Mouse (Mus musculus) neural tube, embryonic 14.5 days (tissue): ENCODE measurements around the gene Rps6kb1. TPM values are rescaled to one million over a fixed set of nuclear protein-coding genes. Genes with fewer than 3 reads are reported as not detected.

Experiments used
- ATAC-seq: fragments of 200-750 bp; cut with Nextera tagmentation; 2 replicates; pipeline ENCODE4 v1.8.0; 2017; ENCODE audit warnings: low read depth, mild to moderate bottlenecking, moderate TSS enrichment, moderate library complexity
- H3K27ac ChIP-seq: fragments of 300-500 bp; sonication (generic); 2 replicates; pipeline ENCODE4 v1.5.1; 2014; ENCODE audit warnings: low read depth, mild to moderate bottlenecking, control low read depth, low read length, moderate library complexity, mixed read lengths
- H3K27me3 ChIP-seq: fragments of 300-500 bp; sonication (generic); 2 replicates; pipeline ENCODE4 v1.6.1; 2014; ENCODE audit warnings: low read length; ENCODE audit not compliant: control insufficient read depth, insufficient read depth
- H3K36me3 ChIP-seq: fragments of 300-500 bp; sonication (generic); 2 replicates; pipeline ENCODE4 v1.6.1; 2014; ENCODE audit warnings: low read length, mixed read lengths; ENCODE audit not compliant: control insufficient read depth, insufficient read depth
- H3K4me1 ChIP-seq: fragments of 300-500 bp; sonication (generic); 2 replicates; pipeline ENCODE4 v1.6.1; 2014; ENCODE audit warnings: low read length; ENCODE audit not compliant: control insufficient read depth, insufficient read depth
- H3K4me2 ChIP-seq: fragments of 300-500 bp; sonication (generic); 2 replicates; pipeline ENCODE4 v1.6.1; 2014; ENCODE audit warnings: mild to moderate bottlenecking, low read depth, low read length, control low read depth
- H3K4me3 ChIP-seq: fragments of 300-500 bp; sonication (generic); 2 replicates; pipeline ENCODE4 v1.5.1; 2014; ENCODE audit warnings: low read depth, low read length, control low read depth, mixed read lengths
- H3K9ac ChIP-seq: fragments of 300-500 bp; sonication (generic); replicated peaks from 2 replicates; pipeline ENCODE4 v1.6.1; 2014; ENCODE audit warnings: low read depth, mild to moderate bottlenecking, control low read depth, low read length, mixed read lengths
- H3K9me3 ChIP-seq: fragments of 300-500 bp; sonication (generic); 2 replicates; pipeline ENCODE4 v1.6.1; 2016; ENCODE audit warnings: low read length; ENCODE audit not compliant: control insufficient read depth
- WGBS: fragments of 180-500 bp; shearing (Covaris S2); extraction: QIAGEN DNeasy Blood & Tissue Kit; methylation state at CpG from one replicate; pipeline ENCODE4 v1.1.7; 2014; 5-methylcytosine and 5-hydroxymethylcytosine counted together
- polyA plus RNA-seq: library from polyadenylated mRNA; unstranded; fragments of >200 nt; fragmentation: Nextera tagmentation; extraction: Ambion mirVana; gene quantifications from 2 replicates; pipeline ENCODE4 v1.2.1, GENCODE M21; 2014

The Rps6kb1 gene
- polyA plus RNA-seq, result 46.4 and 47.2 TPM in 2 replicates

GRCm38 (mm10) chr11:86544639-86545299 lies at the start of gene Rps6kb1, which contains the start of gene Tubd1:
TSS of gene Rps6kb1 (minus strand) at chr11:86544805.
TSS of gene Tubd1 (plus strand) at chr11:86544991.
- Histone ChIP-seq H3K27ac (peak within 1 kb of the TSS; percentile 82), H3K36me3 (no peaks in the 10 kb centered on the region), H3K27me3 (no peaks in the 10 kb centered on the region), H3K9me3 (no peaks in the 10 kb centered on the region), H3K4me1 (peaks cover 12% of the 10 kb centered on the region; the same call in 1 of the 2 replicates), H3K4me3 (peak within 1 kb of the TSS; percentile 57), H3K4me2 (peak within 1 kb of the TSS; percentile 86), H3K9ac (peak within 1 kb of the TSS; percentile 93)
- ATAC-seq, result peak; percentile 99
- WGBS, result under 1% methylated on average over 43 of the region's 43 CpGs

- WGBS, result 82% methylated on average over 5 of the region's 5 CpGs
- Histone ChIP-seq H3K27me3 (no peaks in the 10 kb centered on the region), H3K27ac (no peak overlapping the region), H3K4me1 (0 out of 2 replicates have a peak, but pooled peaks cover 4% of the 10 kb centered on the region), H3K9ac (no peak overlapping the region), H3K36me3 (no peaks in the 10 kb centered on the region), H3K4me2 (no peak overlapping the region), H3K9me3 (no peaks in the 10 kb centered on the region), H3K4me3 (no peak overlapping the region)
- ATAC-seq, result no peak
These were observed 48.8 kb upstream of the Rps6kb1 start for GRCm38 (mm10) chr11:86593443-86593842.

- ATAC-seq, result no peak
- WGBS, result 29% methylated on average over 3 of the region's 3 CpGs
- H3K9me3 ChIP-seq, result no peaks in the 10 kb centered on the region
- H3K27ac ChIP-seq, result no peak overlapping the region
- no peak overlapping the region for H3K4me2 ChIP-seq
- no peak overlapping the region for H3K9ac ChIP-seq
- H3K36me3 ChIP-seq, result no peaks in the 10 kb centered on the region
- H3K4me1 ChIP-seq, result 0 out of 2 replicates have a peak, but pooled peaks cover 4% of the 10 kb centered on the region
- H3K27me3 ChIP-seq, result no peaks in the 10 kb centered on the region
- no peak overlapping the region for H3K4me3 ChIP-seq
These were observed 48.4 kb upstream of the Rps6kb1 start for GRCm38 (mm10) chr11:86592993-86593392.

GRCm38 (mm10) chr11:86591931-86592616 lies 47.5 kb upstream of the Rps6kb1 start:
- H3K27me3 ChIP-seq, result no peaks in the 10 kb centered on the region
- no peak overlapping the region for H3K4me3 ChIP-seq
- no peak overlapping the region for H3K27ac ChIP-seq
- H3K9me3 ChIP-seq, result no peaks in the 10 kb centered on the region
- no peaks in the 10 kb centered on the region for H3K36me3 ChIP-seq
- no peak overlapping the region for H3K9ac ChIP-seq
- no peak overlapping the region for H3K4me2 ChIP-seq
- H3K4me1 ChIP-seq, result 0 out of 2 replicates have a peak, but pooled peaks cover 4% of the 10 kb centered on the region
- 96% methylated on average over 2 of the region's 2 CpGs for WGBS
- no peak for ATAC-seq

GRCm38 (mm10) chr11:86591301-86591845 lies 46.8 kb upstream of the Rps6kb1 start:
- Histone ChIP-seq H3K36me3 (no peaks in the 10 kb centered on the region), H3K4me1 (0 out of 2 replicates have a peak, but pooled peaks cover 4% of the 10 kb centered on the region), H3K27ac (no peak overlapping the region), H3K9ac (no peak overlapping the region), H3K9me3 (no peaks in the 10 kb centered on the region), H3K4me2 (no peak overlapping the region), H3K27me3 (no peaks in the 10 kb centered on the region), H3K4me3 (no peak overlapping the region)
- no peak for ATAC-seq
- 83% methylated on average over 4 of the region's 4 CpGs for WGBS

- H3K27ac ChIP-seq, result no peak overlapping the region
- WGBS, result 95% methylated on average over 10 of the region's 10 CpGs
- no peak overlapping the region for H3K4me2 ChIP-seq
- H3K9me3 ChIP-seq, result no peaks in the 10 kb centered on the region
- 0 out of 2 replicates have a peak, but pooled peaks cover 4% of the 10 kb centered on the region for H3K4me1 ChIP-seq
- no peaks in the 10 kb centered on the region for H3K27me3 ChIP-seq
- no peak overlapping the region for H3K9ac ChIP-seq
- no peak for ATAC-seq
- H3K4me3 ChIP-seq, result no peak overlapping the region
- H3K36me3 ChIP-seq, result no peaks in the 10 kb centered on the region
These were observed 46.0 kb upstream of the Rps6kb1 start for GRCm38 (mm10) chr11:86590579-86590978.

GRCm38 (mm10) chr11:86590066-86590465 lies 45.5 kb upstream of the Rps6kb1 start:
- H3K4me1 ChIP-seq, result 0 out of 2 replicates have a peak, but pooled peaks cover 4% of the 10 kb centered on the region
- no peak overlapping the region for H3K27ac ChIP-seq
- 93% methylated on average over 4 of the region's 4 CpGs for WGBS
- no peak for ATAC-seq
- no peaks in the 10 kb centered on the region for H3K27me3 ChIP-seq
- no peak overlapping the region for H3K4me3 ChIP-seq
- 0 out of 2 replicates have a peak, but pooled peaks cover under 1% of the 10 kb centered on the region for H3K36me3 ChIP-seq
- H3K9me3 ChIP-seq, result no peaks in the 10 kb centered on the region
- H3K4me2 ChIP-seq, result no peak overlapping the region
- H3K9ac ChIP-seq, result no peak overlapping the region

- no peak for ATAC-seq
- no peaks in the 10 kb centered on the region for H3K9me3 ChIP-seq
- 0 out of 2 replicates have a peak, but pooled peaks cover 4% of the 10 kb centered on the region for H3K4me1 ChIP-seq
- H3K27ac ChIP-seq, result no peak overlapping the region
- H3K36me3 ChIP-seq, result 0 out of 2 replicates have a peak, but pooled peaks cover 3% of the 10 kb centered on the region
- H3K4me2 ChIP-seq, result no peak overlapping the region
- H3K4me3 ChIP-seq, result no peak overlapping the region
- no peak overlapping the region for H3K9ac ChIP-seq
- no peaks in the 10 kb centered on the region for H3K27me3 ChIP-seq
- 94% methylated on average over 4 of the region's 4 CpGs for WGBS
These were observed 44.1 kb upstream of the Rps6kb1 start for GRCm38 (mm10) chr11:86588583-86589298.
